Mouse (Mus musculus): ENCODE data around the gene Palm2.

DNA sequence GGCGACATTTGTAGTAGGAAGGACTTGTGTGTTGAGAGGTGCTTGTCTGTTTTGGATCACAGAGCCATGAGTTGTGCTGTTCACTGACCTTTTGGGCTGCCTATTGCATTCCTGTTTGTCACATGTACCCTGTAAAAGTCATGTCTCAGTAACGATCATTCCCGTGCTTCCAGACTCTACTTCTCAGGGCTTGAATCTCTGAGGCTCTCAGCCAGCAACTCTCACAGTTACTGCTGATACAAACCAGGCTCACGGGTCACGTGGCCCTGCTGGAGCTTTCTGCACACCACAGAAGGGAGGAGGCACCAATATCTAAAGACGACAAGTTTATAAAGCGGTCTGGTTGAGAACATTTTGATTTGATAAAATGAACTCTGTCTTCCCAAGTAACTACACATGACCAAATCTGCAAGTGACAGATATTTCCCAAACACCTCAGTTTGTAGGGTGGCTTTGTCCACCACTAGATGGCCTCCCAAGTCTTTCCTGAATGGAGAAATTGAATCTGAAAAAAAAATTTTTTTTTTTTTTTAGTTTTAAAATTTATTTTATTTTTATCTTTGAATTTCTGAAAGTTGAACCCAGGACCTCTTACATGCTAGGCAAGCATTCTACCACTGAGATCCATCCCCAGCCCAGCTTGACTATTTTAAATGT lies 236.9 kb downstream of the Palm2 start:
- TF ChIP-seq CTCF (IDR thresholded peaks at IDR 0.05; ENCODE audit: low read depth): peak; percentile 72
- no peak for TF ChIP-seq EP300 (optimal IDR thresholded peaks at IDR 0.05)
